Mouse (Mus musculus) ES-Bruce4 (cell line): ENCODE results near the gene Zfp568.

Experiments
- CTCF ChIP-seq: IDR thresholded peaks from one replicate; pipeline ENCODE4 v1.8.1; 2011; ENCODE audit warnings: low read depth, low read length
- EP300 ChIP-seq: IDR thresholded peaks from 2 replicates; pipeline ENCODE4 v1.6.1; 2011; ENCODE audit warnings: low read depth, low read length; ENCODE audit not compliant: insufficient read depth
- POLR2A ChIP-seq: IDR thresholded peaks from one replicate; pipeline ENCODE4 v1.8.1; 2011; ENCODE audit warnings: low read length; ENCODE audit not compliant: insufficient read depth

DNA sequence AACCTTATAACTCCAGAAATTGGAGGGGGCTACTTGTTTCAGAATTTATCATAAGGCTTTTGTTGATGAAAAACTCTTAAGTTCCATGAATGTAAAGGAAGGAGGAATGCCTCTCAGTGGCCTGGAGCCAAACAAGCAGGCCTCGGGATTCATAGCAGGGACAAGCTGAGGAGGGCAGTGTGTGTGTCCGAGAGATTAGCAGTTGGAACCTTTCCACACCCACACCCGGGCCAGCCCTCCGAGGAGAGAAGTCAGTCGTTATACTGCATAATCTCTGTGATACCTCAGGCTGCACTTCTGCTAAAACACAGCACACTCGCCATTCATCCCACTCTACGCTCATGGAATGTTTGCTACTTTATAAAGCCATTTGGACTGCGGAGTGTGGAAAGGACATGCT is 40.0 kb downstream of the Zfp568 start:
- no peak for TF ChIP-seq POLR2A
- no peak for TF ChIP-seq CTCF
- TF ChIP-seq EP300, result no peak
